Mouse (Mus musculus): ENCODE results near the gene Cox8b. TPM values are rescaled to one million over a fixed set of nuclear protein-coding genes. Genes with fewer than 3 reads are reported as not detected.

Gene Cox8b
- not detected for polyA plus RNA-seq (2017; shearing (Covaris generic))

DNA sequence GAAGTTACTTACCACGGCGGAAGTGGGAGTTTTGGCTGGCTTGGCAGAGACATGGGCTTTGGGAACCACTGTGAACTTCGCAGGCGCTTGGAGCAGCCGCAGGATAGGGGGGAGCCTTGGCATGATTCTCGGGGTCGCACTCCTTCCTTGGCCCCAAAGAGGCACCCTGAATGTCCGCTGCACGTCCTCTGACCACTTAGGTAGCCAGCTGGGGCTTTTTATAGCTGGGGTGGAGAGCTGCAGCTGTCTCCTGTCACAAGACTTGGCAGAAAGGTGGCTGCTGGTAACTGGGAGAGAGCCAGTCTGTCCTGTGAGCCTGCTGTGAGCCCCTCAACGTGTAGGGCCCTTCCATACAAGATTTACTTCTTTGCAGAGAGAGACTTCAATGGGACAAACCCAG lies at the start of gene Cox8b:
Cox8b (minus strand) TSS at position 227 of the 400 bp plus-strand sequence.

DNA sequence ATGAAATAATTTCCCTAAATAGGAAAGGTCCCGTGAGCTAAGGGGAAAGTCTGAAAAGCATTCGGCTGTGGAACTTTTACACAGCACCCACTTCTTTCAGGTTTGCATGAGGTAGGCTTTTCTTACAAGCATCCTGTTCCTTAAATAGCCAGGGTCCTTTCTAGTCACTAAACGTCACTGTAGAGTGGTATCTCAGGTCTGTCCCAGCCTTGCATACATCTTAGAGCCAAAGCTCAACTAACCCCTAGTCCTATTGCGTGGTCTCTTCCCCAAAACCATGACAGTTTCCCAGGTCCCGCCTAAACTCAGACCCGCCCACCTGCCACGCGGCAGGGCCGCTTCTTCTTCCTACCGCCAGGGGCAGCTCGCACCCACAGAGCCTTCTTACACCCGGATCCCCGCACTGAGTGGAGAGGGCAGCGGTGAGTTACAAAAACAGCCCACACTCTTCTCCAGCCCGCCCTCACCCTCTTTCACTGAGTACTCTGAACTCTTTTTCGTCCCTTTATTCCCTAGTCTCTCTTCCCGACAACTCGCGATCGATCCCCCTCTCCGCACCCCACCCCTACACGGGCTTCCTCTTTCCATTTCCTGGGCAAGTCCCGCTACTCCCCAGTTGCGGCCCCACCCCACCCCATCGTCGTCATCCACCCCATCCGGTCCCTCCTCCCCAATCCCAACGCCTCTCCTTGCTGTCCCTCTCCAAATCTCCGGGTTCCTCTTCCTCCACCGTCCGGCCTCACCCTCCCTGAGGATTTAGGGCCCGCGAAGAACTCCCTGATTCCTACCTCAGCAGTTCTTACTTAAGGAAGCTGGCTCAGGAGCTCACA lies 41.2 kb upstream of the Cox8b start, which contains the start of gene Pgghg:
Pgghg (plus strand) TSS at position 170 of the 830 bp plus-strand sequence.

DNA sequence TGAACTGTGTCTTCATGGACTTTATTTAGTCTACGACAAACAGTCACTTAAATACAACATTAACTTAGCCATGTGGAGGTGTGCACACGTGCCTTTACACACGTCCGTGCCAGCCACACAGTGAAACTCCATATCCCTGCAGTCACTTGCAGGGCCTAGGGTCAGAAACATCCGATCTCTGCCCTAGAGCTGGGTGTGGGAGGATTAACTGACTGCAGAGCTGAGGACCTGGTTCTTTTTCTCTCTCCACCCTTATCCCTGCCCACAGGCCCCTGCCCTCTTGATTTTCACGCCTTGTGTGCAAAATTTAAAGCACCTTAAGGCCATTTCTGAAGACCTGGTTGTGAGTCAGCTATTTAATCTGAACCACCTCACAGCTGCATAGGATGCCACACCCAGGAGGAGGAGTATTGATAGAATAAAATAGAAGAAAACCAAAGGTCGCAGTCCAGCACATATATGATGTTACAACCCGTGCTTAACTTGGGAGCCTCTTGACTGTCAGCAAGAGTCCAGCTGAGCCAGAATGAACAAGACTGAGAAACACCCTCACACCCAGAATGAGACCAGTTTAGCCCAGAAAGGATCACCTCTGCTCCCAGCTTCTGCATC lies 20.3 kb upstream of the Cox8b start, which contains the start of gene Nlrp6:
Nlrp6 (plus strand) TSS at position 485 of the 612 bp plus-strand sequence.

DNA sequence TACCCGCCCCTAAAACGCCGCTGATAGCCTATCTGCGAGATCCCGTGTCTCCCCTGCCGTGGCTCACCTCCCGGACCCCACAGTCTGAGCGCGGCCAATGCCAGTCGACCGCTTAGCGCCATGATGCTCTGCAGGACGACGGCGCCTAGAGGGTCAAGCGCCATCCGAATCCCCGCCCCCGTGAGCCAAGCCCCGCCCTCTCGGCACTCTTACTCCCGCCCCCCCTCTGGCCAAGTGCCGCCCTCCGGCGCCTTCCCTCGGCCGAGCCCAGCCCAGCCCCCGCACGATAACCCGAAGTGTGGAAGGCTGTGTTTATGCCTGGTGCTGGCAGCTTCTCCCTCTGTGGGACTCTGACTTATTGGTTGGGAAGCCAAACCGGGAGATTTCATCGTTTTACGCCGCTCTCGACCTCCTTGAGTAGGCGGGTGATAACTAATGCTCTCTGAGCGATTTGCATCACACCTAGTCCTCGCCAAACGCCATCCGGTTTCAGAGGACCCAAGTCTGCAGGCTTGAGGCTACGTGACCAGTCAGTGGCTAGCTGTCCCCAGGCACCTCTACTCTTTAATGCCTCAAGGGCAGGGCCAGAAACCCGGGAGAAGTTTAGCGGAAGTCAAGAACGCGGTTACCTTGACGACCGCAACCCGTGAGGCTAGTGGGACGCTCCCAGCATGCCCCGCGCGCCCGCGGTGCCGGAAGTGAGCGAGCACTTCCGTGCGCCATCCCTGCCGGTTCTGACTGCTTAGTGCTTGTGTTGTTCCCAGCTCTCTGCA lies 18.4 kb downstream of the Cox8b start, which contains the start of the genes Psmd13 and Sirt3:
Psmd13 (plus strand) TSS at position 273 of the 773 bp plus-strand sequence.
Sirt3 (minus strand) TSS at position 614 of the 773 bp plus-strand sequence.

DNA sequence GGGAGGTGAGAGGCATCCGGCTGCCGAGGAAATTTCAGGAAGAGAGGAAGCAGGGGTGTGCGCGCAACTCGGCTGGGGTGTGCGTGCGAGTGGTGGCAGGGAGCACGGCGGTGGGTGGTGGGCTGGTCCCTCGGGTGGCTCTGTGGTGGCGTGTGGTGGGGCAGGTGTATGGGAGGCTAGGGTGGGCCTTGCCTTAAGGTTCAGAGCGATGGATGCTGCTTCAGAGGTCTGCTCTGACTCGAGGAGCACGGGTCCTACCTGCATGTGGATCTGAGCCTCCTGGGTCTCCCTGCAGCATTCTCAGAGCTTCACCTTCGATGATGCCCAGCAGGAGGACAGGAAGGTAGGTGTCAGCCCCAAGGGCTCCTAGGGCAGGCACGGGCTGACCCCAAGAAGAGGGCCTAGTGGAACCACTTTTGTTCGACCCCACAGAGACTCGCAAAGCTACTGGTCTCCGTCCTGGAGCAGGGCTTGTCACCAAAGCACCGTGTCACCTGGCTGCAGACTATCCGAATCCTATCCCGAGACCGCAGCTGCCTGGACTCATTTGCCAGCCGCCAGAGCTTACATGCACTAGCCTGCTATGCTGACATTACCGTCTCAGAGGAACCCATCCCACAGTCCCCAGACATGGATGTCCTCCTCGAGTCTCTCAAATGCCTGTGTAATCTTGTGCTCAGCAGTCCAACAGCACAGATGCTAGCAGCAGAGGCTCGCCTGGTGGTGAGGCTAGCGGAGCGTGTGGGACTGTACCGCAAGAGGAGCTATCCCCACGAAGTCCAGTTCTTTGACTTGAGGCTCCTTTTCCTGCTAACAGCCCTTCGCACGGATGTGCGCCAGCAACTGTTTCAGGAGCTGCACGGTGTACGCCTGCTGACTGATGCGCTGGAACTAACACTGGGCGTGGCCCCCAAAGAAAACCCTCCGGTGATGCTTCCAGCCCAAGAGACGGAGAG lies 42.4 kb downstream of the Cox8b start, which contains the start of gene Bet1l:
Bet1l (minus strand) TSS at position 28 of the 956 bp plus-strand sequence.

DNA sequence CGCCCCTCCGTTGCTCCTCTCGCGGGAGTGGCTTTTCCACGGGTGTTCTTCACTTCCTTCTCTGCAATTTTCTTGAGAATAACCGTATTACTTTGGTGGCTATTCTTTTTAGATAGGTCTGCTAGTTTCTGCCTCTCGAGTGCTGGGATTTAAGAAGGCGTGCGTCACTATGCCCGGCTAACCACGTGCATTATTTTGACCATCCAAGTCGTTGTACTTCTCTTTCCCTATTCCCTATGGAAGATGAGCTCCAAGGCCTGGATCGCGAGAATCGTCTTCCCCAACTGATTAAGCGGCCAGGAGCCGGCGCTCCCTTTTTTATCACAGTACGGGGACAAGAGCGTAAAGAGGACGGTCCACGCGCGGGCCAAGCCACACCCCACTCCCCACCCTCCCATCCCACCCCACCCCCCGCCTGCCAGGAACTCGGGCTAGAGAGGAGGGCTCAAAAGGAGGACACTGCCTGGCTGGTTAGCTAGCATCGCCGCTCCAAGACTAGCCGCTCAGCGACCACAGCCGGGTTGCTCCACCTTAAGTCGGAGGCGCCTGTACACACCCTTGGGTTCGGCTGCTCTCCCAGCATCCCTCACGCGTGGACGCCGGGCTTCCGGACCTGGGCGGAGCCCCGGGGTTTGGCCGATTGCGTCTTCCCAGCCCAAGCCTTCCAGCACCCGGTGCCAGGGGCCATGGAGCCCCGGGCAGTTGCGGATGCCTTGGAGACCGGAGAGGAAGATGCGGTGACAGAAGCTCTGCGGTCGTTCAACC lies 43.3 kb downstream of the Cox8b start, which contains the start of gene Ric8a:
Ric8a (plus strand) TSS at position 173 of the 765 bp plus-strand sequence.

DNA sequence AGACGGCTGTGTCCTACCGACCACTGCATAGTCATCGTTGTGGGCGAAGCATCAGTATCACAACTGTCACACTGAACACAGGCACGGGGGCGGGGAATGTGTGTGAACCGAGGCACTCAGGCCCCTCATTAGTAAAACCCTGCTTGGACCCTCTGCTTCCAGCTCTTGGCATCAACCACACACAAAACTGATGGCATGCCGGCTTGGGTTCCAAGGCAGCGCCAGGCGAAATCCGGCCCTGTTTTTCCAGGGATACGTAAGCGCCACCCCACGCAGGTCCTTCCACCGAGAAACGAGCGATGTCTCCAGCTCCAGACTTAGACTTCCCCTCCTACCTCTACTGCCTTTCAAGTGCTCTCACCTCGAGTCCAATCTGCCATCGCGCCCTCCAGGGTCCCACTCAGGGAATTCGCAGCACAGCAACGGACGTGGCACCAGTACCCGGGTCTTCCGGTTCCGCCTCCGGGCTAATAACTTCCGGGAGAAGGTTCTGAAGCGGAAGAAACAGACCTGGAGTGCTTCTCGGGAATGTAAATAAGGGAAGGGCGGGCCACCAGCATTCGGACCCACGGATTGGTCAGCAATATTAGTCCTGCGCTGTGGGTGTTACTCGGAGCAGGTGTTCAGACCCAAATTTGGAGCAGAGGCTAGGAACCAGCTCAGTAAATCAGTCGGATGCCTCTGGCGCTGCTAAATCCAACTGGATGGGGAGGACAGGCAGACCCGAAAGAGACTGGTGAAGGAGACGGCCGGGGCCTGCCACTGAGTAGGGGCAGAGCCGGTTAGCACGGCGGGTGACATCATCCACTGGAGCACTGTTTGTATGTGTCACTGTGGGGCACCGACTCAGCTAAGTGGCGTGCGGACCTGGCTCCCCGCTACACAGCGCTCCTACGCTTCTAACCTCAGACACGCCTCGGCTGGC lies 44.1 kb downstream of the Cox8b start, which contains the start of gene Gm45785:
Gm45785 (minus strand) TSS at position 472 of the 925 bp plus-strand sequence.

Other genes with a start within 250 kb of the Cox8b start
- not detected for gene Olfr539, start 240.5 kb downstream of the Cox8b start, polyA plus RNA-seq (2017; shearing (Covaris generic))
- gene Olfr45, start 218.5 kb downstream of the Cox8b start, polyA plus RNA-seq (2017; shearing (Covaris generic)), result not detected
- gene Olfr541, start 203.2 kb downstream of the Cox8b start, polyA plus RNA-seq (2017; shearing (Covaris generic)), result not detected
- not detected for gene Cyp2e1, start 136.7 kb downstream of the Cox8b start, polyA plus RNA-seq (2017; shearing (Covaris generic))
- gene Syce1, start 112.6 kb downstream of the Cox8b start, polyA plus RNA-seq (2017; shearing (Covaris generic)), result 0.47 TPM
- 0.11 TPM for gene Zfp941, start 78.3 kb downstream of the Cox8b start, polyA plus RNA-seq (2017; shearing (Covaris generic))
- gene Urah, start 65.4 kb downstream of the Cox8b start, polyA plus RNA-seq (2017; shearing (Covaris generic)), result not detected
- gene Scgb1c1, start 54.9 kb downstream of the Cox8b start, polyA plus RNA-seq (2017; shearing (Covaris generic)), result not detected
- not detected for gene Odf3, start 52.6 kb downstream of the Cox8b start, polyA plus RNA-seq (2017; shearing (Covaris generic))
- gene Gm45785, start 44.1 kb downstream of the Cox8b start, polyA plus RNA-seq (2017; shearing (Covaris generic)), result not detected
- gene Ric8a, start 43.5 kb downstream of the Cox8b start, polyA plus RNA-seq (2017; shearing (Covaris generic)), result 93.6 TPM
- gene Bet1l, start 42.9 kb downstream of the Cox8b start, polyA plus RNA-seq (2017; shearing (Covaris generic)), result 48.0 TPM
- 144 TPM for gene Psmd13, start 18.5 kb downstream of the Cox8b start, polyA plus RNA-seq (2017; shearing (Covaris generic))
- 6.2 TPM for gene Sirt3, start 18.1 kb downstream of the Cox8b start, polyA plus RNA-seq (2017; shearing (Covaris generic))
- not detected for gene Nlrp6, start 20.5 kb upstream of the Cox8b start, polyA plus RNA-seq (2017; shearing (Covaris generic))
- gene Pgghg, start 40.9 kb upstream of the Cox8b start, polyA plus RNA-seq (2017; shearing (Covaris generic)), result 11.9 TPM
- not detected for gene Ifitm5, start 49.8 kb upstream of the Cox8b start, polyA plus RNA-seq (2017; shearing (Covaris generic))
- not detected for gene Gm45717, start 55.5 kb upstream of the Cox8b start, polyA plus RNA-seq (2017; shearing (Covaris generic))
- gene Ifitm2, start 55.5 kb upstream of the Cox8b start, polyA plus RNA-seq (2017; shearing (Covaris generic)), result not detected
- gene Ifitm1, start 66.8 kb upstream of the Cox8b start, polyA plus RNA-seq (2017; shearing (Covaris generic)), result not detected
- not detected for gene Ifitm3, start 110.3 kb upstream of the Cox8b start, polyA plus RNA-seq (2017; shearing (Covaris generic))
- not detected for gene Ifitm6, start 117.5 kb upstream of the Cox8b start, polyA plus RNA-seq (2017; shearing (Covaris generic))
- gene Gm17387, start 128.7 kb upstream of the Cox8b start, polyA plus RNA-seq (2017; shearing (Covaris generic)), result not detected
- 0.85 TPM for gene B4galnt4, start 160.7 kb upstream of the Cox8b start, polyA plus RNA-seq (2017; shearing (Covaris generic))
- gene Pkp3, start 177.8 kb upstream of the Cox8b start, polyA plus RNA-seq (2017; shearing (Covaris generic)), result 95.4 TPM
- gene Sigirr, start 200.1 kb upstream of the Cox8b start, polyA plus RNA-seq (2017; shearing (Covaris generic)), result 73.6 TPM
- not detected for gene Ano9, start 217.4 kb upstream of the Cox8b start, polyA plus RNA-seq (2017; shearing (Covaris generic))
- 8.6 TPM for gene Ptdss2, start 221.9 kb upstream of the Cox8b start, polyA plus RNA-seq (2017; shearing (Covaris generic))